Mouse (Mus musculus): Measurements from ENCODE around the gene Ccnd2. TPM values are rescaled to one million over a fixed set of nuclear protein-coding genes. Genes with fewer than 3 reads are reported as not detected.

The Ccnd2 gene
- polyA plus RNA-seq, 1 experiment from 2014 or later: 684 TPM

- TF ChIP-seq CTCF (IDR thresholded peaks at IDR 0.05; ENCODE audit: low read depth): no peak
- H3K27ac ChIP-seq (ENCODE audit: low read depth): peak overlapping the region; percentile 94
- peak overlapping the region; percentile 79 for H3K4me2 ChIP-seq
- H3K36me3 ChIP-seq (ENCODE audit: insufficient read depth): 0 out of 2 replicates have a peak, but pooled peaks cover under 1% of the 10 kb centered on the region
- DNase-seq (peak; percentile 79), ATAC-seq (ENCODE audit: insufficient read depth) (peak; percentile 9)
- H3K9me3 ChIP-seq (ENCODE audit: low read depth, low read length): no peaks in the 10 kb centered on the region
- no peaks in the 10 kb centered on the region for H3K27me3 ChIP-seq (ENCODE audit: insufficient read depth, low read length)
- H3K4me1 ChIP-seq (ENCODE audit: insufficient read depth): peaks cover 7% of the 10 kb centered on the region
- H3K4me3 ChIP-seq (ENCODE audit: low read depth, low read length): peak overlapping the region; percentile 73
- peak overlapping the region; percentile 52 for H3K9ac ChIP-seq
- WGBS: under 1% methylated on average over 27 of the region's 28 CpGs
Measured at GRCm38 (mm10) chr6:127153296-127153800, 1.4 kb upstream of the Ccnd2 start.

- Histone ChIP-seq H3K27ac (ENCODE audit: low read depth) (peak overlapping the region; percentile 94), H3K4me1 (ENCODE audit: insufficient read depth) (peaks cover 9% of the 10 kb centered on the region), H3K9ac (peak overlapping the region; percentile 52), H3K9me3 (ENCODE audit: low read depth, low read length) (no peaks in the 10 kb centered on the region), H3K4me3 (ENCODE audit: low read depth, low read length) (peak overlapping the region; percentile 73), H3K36me3 (ENCODE audit: insufficient read depth) (peaks cover 14% of the 10 kb centered on the region), H3K27me3 (ENCODE audit: insufficient read depth, low read length) (no peaks in the 10 kb centered on the region), H3K4me2 (peak overlapping the region; percentile 79)
- under 1% methylated on average over 29 of the region's 29 CpGs for WGBS
- ATAC-seq (ENCODE audit: insufficient read depth): peak; percentile 6
- peak; percentile 77 for DNase-seq
- 0 out of 2 replicates have a peak, but pooled peaks have one; percentile 29 for TF ChIP-seq CTCF (IDR thresholded peaks at IDR 0.05; ENCODE audit: low read depth)
Measured at GRCm38 (mm10) chr6:127151565-127152105, 358 bp downstream of the Ccnd2 start.

- Histone ChIP-seq H3K4me1 (ENCODE audit: insufficient read depth) (peaks cover 10% of the 10 kb centered on the region), H3K4me2 (peak overlapping the region; percentile 79)
Measured at GRCm38 (mm10) chr6:127150663-127151564, 1.1 kb downstream of the Ccnd2 start.

GRCm38 (mm10) chr6:127149944-127150662 lies 1.9 kb downstream of the Ccnd2 start:
- H3K9ac ChIP-seq: peak overlapping the region; percentile 97
- no peaks in the 10 kb centered on the region for H3K27me3 ChIP-seq (ENCODE audit: insufficient read depth, low read length)
- WGBS: under 1% methylated on average over 38 of the region's 38 CpGs
- no peak for TF ChIP-seq CTCF (IDR thresholded peaks at IDR 0.05; ENCODE audit: low read depth)
- DNase-seq: peak; percentile 66
- H3K9me3 ChIP-seq (ENCODE audit: low read depth, low read length): no peaks in the 10 kb centered on the region
- ATAC-seq (ENCODE audit: insufficient read depth): no peak
- peaks cover 29% of the 10 kb centered on the region for H3K36me3 ChIP-seq (ENCODE audit: insufficient read depth)
- peak overlapping the region; percentile 79 for H3K4me2 ChIP-seq
- H3K27ac ChIP-seq (ENCODE audit: low read depth): peak overlapping the region; percentile 81
- peak overlapping the region; percentile 73 for H3K4me3 ChIP-seq (ENCODE audit: low read depth, low read length)
- H3K4me1 ChIP-seq (ENCODE audit: insufficient read depth): peaks cover 12% of the 10 kb centered on the region

More at GRCm38 (mm10) chr6:127150663-127151564, 1.1 kb downstream of the Ccnd2 start:
- Histone ChIP-seq H3K4me3 (ENCODE audit: low read depth, low read length) (peak overlapping the region; percentile 73), H3K9ac (peak overlapping the region; percentile 97), H3K36me3 (ENCODE audit: insufficient read depth) (peaks cover 21% of the 10 kb centered on the region), H3K27ac (ENCODE audit: low read depth) (peak overlapping the region; percentile 94), H3K9me3 (ENCODE audit: low read depth, low read length) (no peaks in the 10 kb centered on the region), H3K27me3 (ENCODE audit: insufficient read depth, low read length) (no peaks in the 10 kb centered on the region)
- ATAC-seq (ENCODE audit: insufficient read depth) (peak; percentile 52), DNase-seq (peak; percentile 92)
- no peak for TF ChIP-seq CTCF (IDR thresholded peaks at IDR 0.05; ENCODE audit: low read depth)
- 1% methylated on average over 34 of the region's 34 CpGs for WGBS

- Histone ChIP-seq H3K9me3 (ENCODE audit: low read depth, low read length) (no peaks in the 10 kb centered on the region), H3K4me1 (ENCODE audit: insufficient read depth) (peaks cover 12% of the 10 kb centered on the region), H3K4me3 (ENCODE audit: low read depth, low read length) (peak overlapping the region; percentile 73), H3K9ac (peak overlapping the region; percentile 97), H3K4me2 (peak overlapping the region; percentile 79), H3K27ac (ENCODE audit: low read depth) (peak overlapping the region; percentile 81), H3K36me3 (ENCODE audit: insufficient read depth) (peaks cover 36% of the 10 kb centered on the region), H3K27me3 (ENCODE audit: insufficient read depth, low read length) (no peaks in the 10 kb centered on the region)
- under 1% methylated on average over 30 of the region's 30 CpGs for WGBS
- ATAC-seq (ENCODE audit: insufficient read depth) (no peak), DNase-seq (peak; percentile 49)
- TF ChIP-seq CTCF (IDR thresholded peaks at IDR 0.05; ENCODE audit: low read depth): no peak
Measured at GRCm38 (mm10) chr6:127149303-127149943, 2.6 kb downstream of the Ccnd2 start.

GRCm38 (mm10) chr6:127148526-127149302 lies 3.3 kb downstream of the Ccnd2 start:
- no peaks in the 10 kb centered on the region for H3K27me3 ChIP-seq (ENCODE audit: insufficient read depth, low read length)
- peak overlapping the region; percentile 73 for H3K4me3 ChIP-seq (ENCODE audit: low read depth, low read length)
- no peaks in the 10 kb centered on the region for H3K9me3 ChIP-seq (ENCODE audit: low read depth, low read length)
- ATAC-seq (ENCODE audit: insufficient read depth): no peak
- H3K27ac ChIP-seq (ENCODE audit: low read depth): peak overlapping the region; percentile 81
- peak; percentile 59 for DNase-seq
- peaks cover 12% of the 10 kb centered on the region for H3K4me1 ChIP-seq (ENCODE audit: insufficient read depth)
- 6% methylated on average over 20 of the region's 20 CpGs for WGBS
- no peak; the same call in 1 of the 2 replicates for TF ChIP-seq CTCF (IDR thresholded peaks at IDR 0.05; ENCODE audit: low read depth)
- H3K9ac ChIP-seq: peak overlapping the region; percentile 97
- H3K4me2 ChIP-seq: peak overlapping the region; percentile 79
- H3K36me3 ChIP-seq (ENCODE audit: insufficient read depth): peaks cover 43% of the 10 kb centered on the region
